Mouse (Mus musculus): Measurements from ENCODE around the gene Prss41. TPM values are rescaled to one million over a fixed set of nuclear protein-coding genes. Genes with fewer than 3 reads are reported as not detected.

Prss41 gene
- polyA plus RNA-seq, 1 experiment from 2014 or later, result 6.2 TPM

- TF ChIP-seq CTCF (IDR thresholded peaks at IDR 0.05; ENCODE audit: low read depth), result peak; percentile 80
- no peaks in the 10 kb centered on the region for H3K9me3 ChIP-seq (ENCODE audit: control insufficient read depth)
- no peaks in the 10 kb centered on the region for H3K27me3 ChIP-seq (replicated peaks; ENCODE audit: control insufficient read depth, insufficient read depth, low read length)
- peak within 1 kb of the TSS; percentile 67 for H3K4me3 ChIP-seq (ENCODE audit: low read depth, low read length)
- ATAC-seq, result peak; percentile 93
- H3K36me3 ChIP-seq (ENCODE audit: control insufficient read depth, insufficient read depth), result peaks cover 29% of the 10 kb centered on the region
- H3K27ac ChIP-seq (ENCODE audit: low read depth, low read length), result peak within 1 kb of the TSS; percentile 79
- H3K9ac ChIP-seq (ENCODE audit: low read depth, low read length), result peak within 1 kb of the TSS; percentile 69
- peak within 1 kb of the TSS; percentile 87 for H3K4me2 ChIP-seq (replicated peaks; ENCODE audit: low read depth)
- H3K4me1 ChIP-seq (replicated peaks; ENCODE audit: control insufficient read depth, insufficient read depth, low read length), result no peaks in the 10 kb centered on the region; the same call in none of the 2 replicates
- under 1% methylated on average over 30 of the region's 42 CpGs for WGBS
These were observed 14.8 kb downstream of the Prss41 start, which contains the start of gene Elob for GRCm38 (mm10) chr17:23829064-23829619. Gene Elob, minus strand, starts transcription at chr17:23829136.

GRCm38 (mm10) chr17:23828271-23829001 lies 15.5 kb downstream of the Prss41 start:
- peak overlapping the region; percentile 69 for H3K9ac ChIP-seq (ENCODE audit: low read depth, low read length)
- peaks cover 36% of the 10 kb centered on the region for H3K36me3 ChIP-seq (ENCODE audit: control insufficient read depth, insufficient read depth)
- WGBS, result under 1% methylated on average over 45 of the region's 47 CpGs
- no peaks in the 10 kb centered on the region; the same call in none of the 2 replicates for H3K4me1 ChIP-seq (replicated peaks; ENCODE audit: control insufficient read depth, insufficient read depth, low read length)
- H3K27me3 ChIP-seq (replicated peaks; ENCODE audit: control insufficient read depth, insufficient read depth, low read length), result no peaks in the 10 kb centered on the region
- peak overlapping the region; percentile 87 for H3K4me2 ChIP-seq (replicated peaks; ENCODE audit: low read depth)
- peak overlapping the region; percentile 79 for H3K27ac ChIP-seq (ENCODE audit: low read depth, low read length)
- H3K9me3 ChIP-seq (ENCODE audit: control insufficient read depth), result no peaks in the 10 kb centered on the region
- peak; percentile 62 for ATAC-seq
- peak; percentile 51 for TF ChIP-seq CTCF (IDR thresholded peaks at IDR 0.05; ENCODE audit: low read depth)
- peak overlapping the region; percentile 67 for H3K4me3 ChIP-seq (ENCODE audit: low read depth, low read length)

- 72% methylated on average over 4 of the region's 4 CpGs for WGBS
- no peak for TF ChIP-seq CTCF (IDR thresholded peaks at IDR 0.05; ENCODE audit: low read depth)
- Histone ChIP-seq H3K4me1 (replicated peaks; ENCODE audit: control insufficient read depth, insufficient read depth, low read length) (no peaks in the 10 kb centered on the region; the same call in none of the 2 replicates), H3K9ac (ENCODE audit: low read depth, low read length) (no peak overlapping the region), H3K4me2 (replicated peaks; ENCODE audit: low read depth) (no peak overlapping the region), H3K9me3 (ENCODE audit: control insufficient read depth) (no peaks in the 10 kb centered on the region), H3K27me3 (replicated peaks; ENCODE audit: control insufficient read depth, insufficient read depth, low read length) (no peaks in the 10 kb centered on the region), H3K4me3 (ENCODE audit: low read depth, low read length) (no peak overlapping the region), H3K27ac (ENCODE audit: low read depth, low read length) (peak overlapping the region; percentile 21; the same call in 1 of the 2 replicates), H3K36me3 (ENCODE audit: control insufficient read depth, insufficient read depth) (peaks cover 64% of the 10 kb centered on the region)
- no peak for ATAC-seq
These were observed 18.4 kb downstream of the Prss41 start for GRCm38 (mm10) chr17:23825591-23825990.

- Histone ChIP-seq H3K4me2 (replicated peaks; ENCODE audit: low read depth) (no peak overlapping the region), H3K9ac (ENCODE audit: low read depth, low read length) (no peak overlapping the region), H3K4me3 (ENCODE audit: low read depth, low read length) (no peak overlapping the region), H3K27me3 (replicated peaks; ENCODE audit: control insufficient read depth, insufficient read depth, low read length) (no peaks in the 10 kb centered on the region), H3K9me3 (ENCODE audit: control insufficient read depth) (peaks cover 6% of the 10 kb centered on the region; the same call in 1 of the 2 replicates), H3K4me1 (replicated peaks; ENCODE audit: control insufficient read depth, insufficient read depth, low read length) (no peaks in the 10 kb centered on the region; the same call in none of the 2 replicates), H3K36me3 (ENCODE audit: control insufficient read depth, insufficient read depth) (peaks cover 84% of the 10 kb centered on the region), H3K27ac (ENCODE audit: low read depth, low read length) (no peak overlapping the region; the same call in 1 of the 2 replicates)
- ATAC-seq, result no peak
- WGBS, result 87% methylated on average over 12 of the region's 12 CpGs
- TF ChIP-seq CTCF (IDR thresholded peaks at IDR 0.05; ENCODE audit: low read depth), result no peak
These were observed 20.4 kb downstream of the Prss41 start for GRCm38 (mm10) chr17:23823614-23824013.

GRCm38 (mm10) chr17:23823018-23823417 lies 21.0 kb downstream of the Prss41 start:
- no peak for ATAC-seq
- Histone ChIP-seq H3K4me1 (replicated peaks; ENCODE audit: control insufficient read depth, insufficient read depth, low read length) (no peaks in the 10 kb centered on the region; the same call in none of the 2 replicates), H3K9me3 (ENCODE audit: control insufficient read depth) (peaks cover 11% of the 10 kb centered on the region; the same call in 1 of the 2 replicates), H3K27ac (ENCODE audit: low read depth, low read length) (no peak overlapping the region; the same call in 1 of the 2 replicates), H3K27me3 (replicated peaks; ENCODE audit: control insufficient read depth, insufficient read depth, low read length) (no peaks in the 10 kb centered on the region), H3K4me2 (replicated peaks; ENCODE audit: low read depth) (no peak overlapping the region), H3K4me3 (ENCODE audit: low read depth, low read length) (no peak overlapping the region), H3K36me3 (ENCODE audit: control insufficient read depth, insufficient read depth) (peaks cover 90% of the 10 kb centered on the region), H3K9ac (ENCODE audit: low read depth, low read length) (no peak overlapping the region)
- TF ChIP-seq CTCF (IDR thresholded peaks at IDR 0.05; ENCODE audit: low read depth), result no peak
- WGBS, result 77% methylated on average over 16 of the region's 16 CpGs

- H3K36me3 ChIP-seq (ENCODE audit: control insufficient read depth, insufficient read depth), result peaks cover 99% of the 10 kb centered on the region
- H3K27me3 ChIP-seq (replicated peaks; ENCODE audit: control insufficient read depth, insufficient read depth, low read length), result no peaks in the 10 kb centered on the region
- no peak overlapping the region for H3K9ac ChIP-seq (ENCODE audit: low read depth, low read length)
- H3K4me3 ChIP-seq (ENCODE audit: low read depth, low read length), result no peak overlapping the region
- WGBS, result 69% methylated on average over 6 of the region's 6 CpGs
- TF ChIP-seq CTCF (IDR thresholded peaks at IDR 0.05; ENCODE audit: low read depth), result no peak
- H3K27ac ChIP-seq (ENCODE audit: low read depth, low read length), result peak overlapping the region; percentile 35; the same call in 1 of the 2 replicates
- no peak for ATAC-seq
- peaks cover 12% of the 10 kb centered on the region; the same call in 1 of the 2 replicates for H3K9me3 ChIP-seq (ENCODE audit: control insufficient read depth)
- H3K4me2 ChIP-seq (replicated peaks; ENCODE audit: low read depth), result no peak overlapping the region
- no peaks in the 10 kb centered on the region; the same call in 1 of the 2 replicates for H3K4me1 ChIP-seq (replicated peaks; ENCODE audit: control insufficient read depth, insufficient read depth, low read length)
These were observed 21.9 kb downstream of the Prss41 start for GRCm38 (mm10) chr17:23822094-23822493.

Data from intestine, postnatal 0 days (tissue).